Mouse (Mus musculus) v-Abl transformed pro-B cells (cell line): ENCODE results near the gene Cdx2.

Source experiments
- in situ Hi-C, 2 experiments: fragments of 400-800 bp; cut with MboI; formaldehyde crosslinking; loops; one replicate each; pipeline ENCODE4 v1.15.1; 2025; ENCODE audit not compliant: unreplicated experiment in 2 of 2

Gene Cdx2

GRCm38 (mm10) chr5:147319653-147320052, 12.6 kb upstream of the Cdx2 start:
- in situ Hi-C loops: loop anchor here (5.0 to 25.0 kb wide), 8 partner anchors 87 to 1132 kb away; partner anchors contain the start of genes 1700001J03Rik (in 2 of the 2) and Gm3415 (in 1 of the 2)

- in situ Hi-C loops: loop anchor here (5.0 to 25.0 kb wide), 7 partner anchors 86 to 1131 kb away; partner anchors contain the start of genes 1700001J03Rik (in 2 of the 2) and Gm3415 (in 1 of the 2)
These were observed 10.9 kb upstream of the Cdx2 start for GRCm38 (mm10) chr5:147317991-147318390.

DNA sequence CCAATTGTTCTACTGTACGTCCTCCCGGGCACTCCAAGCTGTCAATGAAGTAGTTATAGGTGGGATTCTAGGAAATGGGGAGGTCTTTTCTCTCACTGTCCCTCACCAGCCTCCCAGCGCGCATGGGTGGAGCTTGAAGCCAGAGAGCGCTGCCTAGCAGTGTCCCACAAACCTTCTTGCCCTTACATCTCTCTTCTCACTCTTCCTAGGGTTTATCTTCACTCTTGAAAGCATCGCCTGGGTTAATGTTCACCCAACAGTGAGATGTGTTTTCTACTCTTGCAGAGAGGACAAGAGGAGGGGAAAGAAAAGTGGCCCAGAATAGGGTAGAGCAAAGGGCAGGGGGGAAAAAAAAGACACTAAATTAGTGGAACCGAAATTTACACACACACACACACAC, 10.3 kb upstream of the Cdx2 start:
- in situ Hi-C loops: loop anchor here (5.0 to 25.0 kb wide), 7 partner anchors 85 to 1130 kb away; partner anchors contain the start of genes 1700001J03Rik (in 2 of the 2) and Gm3415 (in 1 of the 2)

GRCm38 (mm10) chr5:147315432-147316075, 8.5 kb upstream of the Cdx2 start:
- in situ Hi-C loops: loop anchor here (5.0 to 25.0 kb wide), 7 partner anchors 83 to 1128 kb away; partner anchors contain the start of genes 1700001J03Rik (in 2 of the 2) and Gm3415 (in 1 of the 2)

DNA sequence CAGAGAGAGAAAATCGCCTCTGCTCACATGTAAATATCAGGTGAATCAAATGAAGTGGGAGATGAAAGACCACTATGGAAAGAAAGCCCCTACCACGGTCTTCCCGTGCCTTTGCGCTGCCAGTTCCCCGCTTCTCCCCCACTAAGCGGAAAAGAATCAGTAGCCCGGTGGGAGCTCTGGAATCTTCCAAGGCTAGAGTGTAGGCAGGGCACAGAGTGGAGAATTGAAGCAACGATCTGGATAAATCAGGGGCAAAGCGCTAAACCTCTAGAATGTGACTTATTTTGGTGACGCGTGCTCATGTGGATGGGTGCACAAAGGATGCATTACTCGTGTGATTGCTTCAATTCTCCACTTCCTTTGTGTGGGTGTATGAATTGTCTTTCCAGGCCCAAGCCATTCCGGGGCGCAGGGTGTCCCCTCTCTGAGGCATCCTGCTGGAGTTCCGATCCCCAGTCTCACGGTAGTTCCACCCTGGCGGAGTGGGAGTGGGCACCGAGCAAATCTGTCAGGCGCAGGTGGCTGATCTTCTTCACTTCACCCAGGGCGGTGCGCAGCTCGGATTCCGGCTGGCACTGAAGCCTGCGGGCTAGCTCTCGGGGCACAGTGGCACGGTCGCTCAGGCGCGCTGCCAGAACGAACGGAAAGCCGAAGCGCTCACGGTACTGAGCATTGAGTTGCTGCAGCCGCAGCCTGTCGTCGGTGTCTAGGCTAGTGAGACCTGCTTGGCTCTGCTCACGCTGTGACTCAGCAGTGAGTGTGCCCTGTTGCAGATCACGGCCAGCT, 7.8 kb upstream of the Cdx2 start:
- in situ Hi-C loops: loop anchor here (5.0 to 25.0 kb wide), 7 partner anchors 83 to 1128 kb away; partner anchors contain the start of genes 1700001J03Rik (in 2 of the 2) and Gm3415 (in 1 of the 2)

DNA sequence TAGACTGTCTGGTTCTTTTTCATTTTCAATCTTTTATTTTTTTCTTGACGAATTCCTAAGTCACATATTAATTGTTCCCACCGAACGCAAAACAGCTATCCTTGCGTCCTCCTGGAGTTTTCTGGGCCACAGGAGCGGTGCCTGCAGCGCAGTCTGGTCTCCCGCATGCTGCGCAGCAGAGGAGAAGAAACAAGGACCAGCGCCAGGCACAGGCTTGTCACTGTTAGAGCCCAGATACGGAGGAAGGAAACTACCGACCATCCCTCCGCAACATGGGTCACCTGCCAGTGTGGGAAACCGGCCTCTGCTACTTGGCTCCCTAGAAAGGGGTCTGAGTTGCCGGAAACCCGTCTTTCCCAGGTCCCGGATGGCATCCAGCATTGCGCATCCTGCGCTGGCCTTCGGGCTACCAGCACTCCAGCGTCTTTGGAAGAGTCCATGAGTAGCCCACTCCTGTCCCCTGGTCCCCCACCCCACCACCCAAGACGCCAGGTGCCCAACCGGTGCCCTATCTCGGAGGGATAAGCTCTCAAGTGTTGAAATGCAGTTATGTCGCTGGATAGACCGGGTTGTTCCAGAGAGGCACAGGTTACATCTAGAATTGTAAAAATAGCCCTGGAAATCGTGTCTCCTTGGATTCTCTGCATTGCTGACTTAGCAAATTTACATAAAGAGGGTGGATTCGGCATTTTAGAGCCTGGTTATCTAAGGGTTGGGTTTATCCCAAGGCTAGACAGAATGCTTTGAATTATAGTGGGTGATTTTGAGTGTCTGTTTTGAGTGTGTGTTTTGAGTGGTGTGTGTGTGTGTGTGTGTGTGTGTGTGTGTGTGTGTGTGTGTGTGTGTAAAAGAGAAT, 6.0 kb upstream of the Cdx2 start:
- in situ Hi-C loops: loop anchor here (25.0 kb wide), 2 partner anchors 751 to 1126 kb away; partner anchors contain the start of genes 1700001J03Rik (in 2 of the 2) and Gm3415 (in 1 of the 2)

DNA sequence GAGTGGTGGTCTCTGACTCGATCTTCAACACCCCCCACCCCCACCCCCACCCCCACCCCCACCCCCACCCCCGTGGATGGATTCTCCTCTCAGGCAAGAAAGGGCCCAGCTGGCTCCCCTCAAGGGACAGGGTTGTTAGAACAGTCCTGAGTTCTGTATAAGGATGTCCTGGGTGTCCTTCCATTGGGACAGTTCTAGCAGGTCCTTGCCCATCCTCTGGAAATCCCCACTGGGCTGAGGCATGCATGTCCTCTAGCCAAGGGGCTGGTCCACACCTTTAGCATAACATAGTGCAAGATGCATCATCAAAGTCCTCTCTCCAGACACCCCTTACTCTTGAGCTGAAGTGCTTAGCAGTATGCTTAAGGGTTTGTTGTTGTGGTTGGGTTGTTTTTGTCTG, 2.7 kb upstream of the Cdx2 start:
- in situ Hi-C loops: loop anchor here (25.0 kb wide), 2 partner anchors 747 to 1122 kb away; partner anchors contain the start of genes 1700001J03Rik (in 2 of the 2) and Gm3415 (in 1 of the 2)

- in situ Hi-C loops: loop anchor here (25.0 kb wide), 2 partner anchors 746 to 1121 kb away; partner anchors contain the start of genes 1700001J03Rik (in 2 of the 2) and Gm3415 (in 1 of the 2)
These were observed 1.4 kb upstream of the Cdx2 start for GRCm38 (mm10) chr5:147308451-147308850.

DNA sequence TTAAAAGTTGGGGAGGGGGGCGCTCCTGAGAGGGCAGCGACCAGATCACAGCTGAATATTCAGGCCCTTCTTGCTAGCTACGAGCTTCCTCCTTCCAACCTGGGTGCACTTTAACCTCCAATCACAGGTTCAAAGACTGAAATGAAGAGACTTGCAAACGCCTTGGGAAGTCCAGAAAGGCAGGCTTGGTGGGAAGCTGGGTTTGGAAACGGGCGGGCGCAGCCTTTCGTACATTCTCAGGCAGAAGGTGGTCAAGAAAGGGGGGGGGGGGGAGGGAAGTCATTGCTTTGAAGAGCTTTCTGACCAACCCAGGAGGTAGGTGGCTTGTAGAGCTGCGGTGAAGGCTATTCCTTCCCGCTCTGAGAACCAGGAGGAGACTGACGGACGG, 322 bp upstream of the Cdx2 start:
- in situ Hi-C loops: loop anchor here (25.0 kb wide), 2 partner anchors 745 to 1120 kb away; partner anchors contain the start of genes 1700001J03Rik (in 2 of the 2) and Gm3415 (in 1 of the 2)

GRCm38 (mm10) chr5:147305856-147306637, 1.0 kb downstream of the Cdx2 start:
- in situ Hi-C loops: loop anchor here (25.0 kb wide), 2 partner anchors 744 to 1119 kb away; partner anchors contain the start of genes 1700001J03Rik (in 2 of the 2) and Gm3415 (in 1 of the 2)

DNA sequence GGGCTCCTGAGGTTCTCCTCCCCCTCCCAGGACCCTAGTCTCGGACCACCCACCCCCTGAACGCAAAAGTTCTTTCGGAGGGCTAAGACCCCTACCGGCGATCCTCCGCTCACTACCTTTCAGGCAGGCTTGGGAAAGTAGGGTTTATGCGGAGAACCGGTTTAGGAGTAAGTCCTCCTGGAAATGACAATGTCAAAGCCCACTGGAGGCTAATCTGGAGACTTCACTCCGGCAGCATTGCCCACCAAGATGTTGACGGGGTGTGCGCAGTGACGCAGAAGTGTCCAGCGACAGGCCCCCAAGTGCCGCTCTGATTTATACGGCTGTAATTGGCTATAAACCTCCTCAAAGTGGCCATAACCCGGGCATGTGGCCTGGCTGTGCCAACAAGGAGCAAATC, 1.9 kb downstream of the Cdx2 start:
- in situ Hi-C loops: loop anchor here (25.0 kb wide), 2 partner anchors 743 to 1118 kb away; partner anchors contain the start of genes 1700001J03Rik (in 2 of the 2) and Gm3415 (in 1 of the 2)

DNA sequence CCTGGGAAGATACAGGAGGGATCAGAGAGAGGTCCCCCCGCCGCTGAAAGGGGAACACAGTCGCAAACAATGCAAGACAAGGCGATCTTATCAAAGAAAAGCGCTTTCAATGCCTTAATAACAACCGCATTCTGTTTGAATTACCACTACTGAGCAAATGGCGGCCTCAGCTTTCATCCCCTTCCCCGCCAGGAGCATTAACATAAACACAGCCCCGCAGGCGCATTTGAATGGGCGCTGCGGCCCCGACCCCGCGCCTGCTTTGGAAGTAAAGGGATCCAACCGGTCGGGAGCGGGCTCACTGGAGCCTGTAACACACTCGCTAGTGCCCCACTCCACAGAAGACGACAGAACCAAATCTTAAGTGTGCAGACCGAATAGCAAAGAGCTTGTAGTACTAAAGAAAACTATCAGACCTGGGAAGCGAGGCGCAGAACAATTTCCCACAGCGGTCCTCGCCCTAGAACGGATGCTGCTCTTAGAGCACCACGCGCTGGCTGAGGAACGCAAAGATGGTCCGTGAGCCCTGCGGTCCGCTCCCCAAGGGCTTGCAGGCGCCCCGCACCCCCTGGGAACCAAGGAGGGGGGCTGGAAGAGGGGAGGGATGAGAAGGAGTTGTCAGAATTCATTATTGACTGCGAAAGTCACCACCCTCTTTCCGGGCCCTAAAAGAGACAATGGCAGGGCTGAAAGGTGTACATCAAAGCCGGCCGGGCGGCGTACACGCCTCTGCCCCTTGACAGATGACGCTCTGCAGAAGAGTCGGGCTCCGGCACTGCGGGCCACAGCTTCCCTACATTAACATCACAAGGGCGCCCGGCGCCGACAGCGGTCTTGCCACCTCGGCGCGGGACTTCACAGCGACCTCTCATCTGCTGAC, 2.6 kb downstream of the Cdx2 start:
- in situ Hi-C loops: loop anchor here (25.0 kb wide), 2 partner anchors 742 to 1117 kb away; partner anchors contain the start of genes 1700001J03Rik (in 2 of the 2) and Gm3415 (in 1 of the 2)

GRCm38 (mm10) chr5:147302746-147303400, 4.2 kb downstream of the Cdx2 start:
- in situ Hi-C loops: loop anchor here (25.0 kb wide), 2 partner anchors 741 to 1116 kb away; partner anchors contain the start of genes 1700001J03Rik (in 2 of the 2) and Gm3415 (in 1 of the 2)

DNA sequence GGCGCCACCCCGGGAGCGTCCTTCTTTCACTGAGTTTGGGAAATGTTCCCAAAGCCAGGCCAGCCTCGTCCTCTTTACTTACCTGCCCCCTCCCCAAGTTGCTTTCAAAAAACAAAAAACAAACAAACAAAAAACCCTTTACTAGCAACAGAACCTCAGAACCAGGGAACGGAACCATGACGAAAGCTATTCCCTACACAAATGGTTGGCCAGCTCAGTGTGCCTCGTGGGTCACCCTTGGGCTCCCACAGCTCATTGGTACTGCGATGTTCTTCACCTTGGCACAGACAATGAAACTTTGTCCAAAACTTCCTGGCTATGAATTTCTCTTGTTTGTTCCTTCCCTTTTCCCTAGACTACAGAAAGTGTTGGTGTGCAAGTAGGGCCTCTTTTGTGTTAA, 4.9 kb downstream of the Cdx2 start:
- in situ Hi-C loops: loop anchor here (25.0 kb wide), 2 partner anchors 740 to 1115 kb away; partner anchors contain the start of genes 1700001J03Rik (in 2 of the 2) and Gm3415 (in 1 of the 2)

GRCm38 (mm10) chr5:147301781-147302070, 5.3 kb downstream of the Cdx2 start:
- in situ Hi-C loops: loop anchor here (25.0 kb wide), 2 partner anchors 739 to 1114 kb away; partner anchors contain the start of genes 1700001J03Rik (in 2 of the 2) and Gm3415 (in 1 of the 2)

GRCm38 (mm10) chr5:147300917-147301780, 5.9 kb downstream of the Cdx2 start:
- in situ Hi-C loops: loop anchor here (25.0 kb wide), 2 partner anchors 739 to 1114 kb away; partner anchors contain the start of genes 1700001J03Rik (in 2 of the 2) and Gm3415 (in 1 of the 2)
